ENCODE assay signal across 8 mouse cellular contexts in genomic region chr4:83283973-83284767, GRCm38 (mm10). TPM values are rescaled to one million over a fixed set of nuclear protein-coding genes. Genes with fewer than 3 reads are reported as not detected.
DNase-seq lines count a peak whose midpoint lies in the region; ATAC-seq and TF ChIP-seq lines count a peak whose summit lies in the region.

No protein-coding gene starts in this region.

- DNase-seq in heart, adult 11 months, result no peak
- peak; percentile 80 for DNase-seq in brain, adult 2 months (ENCODE audit: low read depth, low spot score)
- DNase-seq in embryonic facial prominence, embryonic 14.5 days (ENCODE audit: low spot score), result peak; percentile 71
- DNase-seq in midbrain, embryonic 10.5 days (ENCODE audit: low spot score), result peak; percentile 65
- peak; percentile 35 for DNase-seq in stomach, postnatal 0 days (ENCODE audit: low spot score)
- DNase-seq in thymus, adult 18-20 months, result no peak

- peak overlapping the region; percentile 59 for H3K9ac ChIP-seq in heart, embryonic 11.5 days (ENCODE audit: low read depth, low read length)
- peak overlapping the region; percentile 55 for H3K9ac ChIP-seq in embryonic facial prominence, embryonic 14.5 days (ENCODE audit: low read depth, low read length)
- H3K9ac ChIP-seq in intestine, embryonic 15.5 days, result peak overlapping the region; percentile 32; the same call in 1 of the 2 replicates
- peak overlapping the region; percentile 27; the same call in 1 of the 2 replicates for H3K9ac ChIP-seq in stomach, postnatal 0 days (ENCODE audit: low read length)

- H3K4me2 ChIP-seq in heart, embryonic 11.5 days, result peak overlapping the region; percentile 76
- H3K4me2 ChIP-seq in embryonic facial prominence, embryonic 14.5 days (ENCODE audit: low read depth, low read length), result peak overlapping the region; percentile 66
- peak overlapping the region; percentile 83 for H3K4me2 ChIP-seq in intestine, embryonic 15.5 days (replicated peaks)
- H3K4me2 ChIP-seq in stomach, postnatal 0 days (replicated peaks; ENCODE audit: low read depth), result peak overlapping the region; percentile 57

- no peak for TF ChIP-seq EP300 in stomach, postnatal 0 days (optimal IDR thresholded peaks at IDR 0.05)

- H3K36me3 ChIP-seq in heart, embryonic 11.5 days (ENCODE audit: control insufficient read depth, insufficient read depth, low read length), result no peaks in the 10 kb centered on the region
- H3K36me3 ChIP-seq in embryonic facial prominence, embryonic 14.5 days (ENCODE audit: control insufficient read depth, insufficient read depth, low read length), result no peaks in the 10 kb centered on the region
- H3K36me3 ChIP-seq in intestine, embryonic 15.5 days, result no peaks in the 10 kb centered on the region
- no peaks in the 10 kb centered on the region for H3K36me3 ChIP-seq in midbrain, embryonic 10.5 days
- no peaks in the 10 kb centered on the region for H3K36me3 ChIP-seq in stomach, postnatal 0 days (ENCODE audit: control insufficient read depth, insufficient read depth, low read length)

- no peak for ATAC-seq in heart, embryonic 11.5 days (replicated peaks; ENCODE audit: insufficient number of reproducible peaks, low FRiP score, low TSS enrichment)
- ATAC-seq in embryonic facial prominence, embryonic 14.5 days (ENCODE audit: low read depth), result peak; percentile 70
- peak; percentile 55 for ATAC-seq in intestine, embryonic 15.5 days
- ATAC-seq in stomach, postnatal 0 days (ENCODE audit: low FRiP score, low TSS enrichment), result 0 out of 2 replicates have a peak, but pooled peaks have one; percentile 40

- 19% methylated on average over 19 of the region's 19 CpGs for WGBS in heart, embryonic 11.5 days (ENCODE audit: insufficient replicate concordance)
- WGBS in embryonic facial prominence, embryonic 14.5 days, result 8% methylated on average over 19 of the region's 19 CpGs
- 20% methylated on average over 19 of the region's 19 CpGs for WGBS in intestine, embryonic 15.5 days
- WGBS in midbrain, embryonic 10.5 days, result 23% methylated on average over 19 of the region's 19 CpGs
- WGBS in stomach, postnatal 0 days, result 23% methylated on average over 19 of the region's 19 CpGs

- TF ChIP-seq CTCF in stomach, postnatal 0 days (IDR thresholded peaks at IDR 0.05; ENCODE audit: low read depth), result no peak

- H3K9me3 ChIP-seq in heart, embryonic 11.5 days (replicated peaks; ENCODE audit: control insufficient read depth, low read length), result no peaks in the 10 kb centered on the region
- H3K9me3 ChIP-seq in embryonic facial prominence, embryonic 14.5 days (ENCODE audit: control insufficient read depth, low read length), result no peaks in the 10 kb centered on the region
- no peaks in the 10 kb centered on the region for H3K9me3 ChIP-seq in intestine, embryonic 15.5 days
- H3K9me3 ChIP-seq in midbrain, embryonic 10.5 days (replicated peaks), result no peaks in the 10 kb centered on the region
- no peaks in the 10 kb centered on the region for H3K9me3 ChIP-seq in stomach, postnatal 0 days (ENCODE audit: control insufficient read depth, low read length)

- no peak overlapping the region for H3K27ac ChIP-seq in heart, embryonic 11.5 days (ENCODE audit: low read depth, low read length)
- H3K27ac ChIP-seq in embryonic facial prominence, embryonic 14.5 days (replicated peaks; ENCODE audit: low read depth, low read length), result no peak overlapping the region
- no peak overlapping the region for H3K27ac ChIP-seq in intestine, embryonic 15.5 days
- H3K27ac ChIP-seq in midbrain, embryonic 10.5 days (replicated peaks), result peak overlapping the region; percentile 1; the same call in 1 of the 2 replicates
- no peak overlapping the region for H3K27ac ChIP-seq in stomach, postnatal 0 days (replicated peaks)

- peak overlapping the region; percentile 40 for H3K4me3 ChIP-seq in heart, embryonic 11.5 days (ENCODE audit: low read depth, low read length)
- peak overlapping the region; percentile 32 for H3K4me3 ChIP-seq in embryonic facial prominence, embryonic 14.5 days (ENCODE audit: low read depth, low read length)
- peak overlapping the region; percentile 30 for H3K4me3 ChIP-seq in intestine, embryonic 15.5 days (replicated peaks)
- H3K4me3 ChIP-seq in midbrain, embryonic 10.5 days, result peak overlapping the region; percentile 57
- H3K4me3 ChIP-seq in stomach, postnatal 0 days (ENCODE audit: low read depth, low read length), result peak overlapping the region; percentile 33

- H3K4me1 ChIP-seq in heart, embryonic 11.5 days (ENCODE audit: control insufficient read depth, insufficient read depth, low read length), result 0 out of 2 replicates have a peak, but pooled peaks cover 3% of the 10 kb centered on the region
- H3K4me1 ChIP-seq in embryonic facial prominence, embryonic 14.5 days (ENCODE audit: control insufficient read depth, insufficient read depth, low read length), result peaks cover 15% of the 10 kb centered on the region
- H3K4me1 ChIP-seq in intestine, embryonic 15.5 days (replicated peaks), result peaks cover 8% of the 10 kb centered on the region; the same call in 1 of the 2 replicates
- peaks cover 13% of the 10 kb centered on the region for H3K4me1 ChIP-seq in midbrain, embryonic 10.5 days
- H3K4me1 ChIP-seq in stomach, postnatal 0 days (replicated peaks; ENCODE audit: control insufficient read depth, insufficient read depth), result no peaks in the 10 kb centered on the region; the same call in 1 of the 2 replicates

- no peaks in the 10 kb centered on the region for H3K27me3 ChIP-seq in heart, embryonic 11.5 days (ENCODE audit: control insufficient read depth, insufficient read depth, low read length)
- no peaks in the 10 kb centered on the region for H3K27me3 ChIP-seq in embryonic facial prominence, embryonic 14.5 days (replicated peaks; ENCODE audit: control insufficient read depth, insufficient read depth, low read length)
- no peaks in the 10 kb centered on the region for H3K27me3 ChIP-seq in intestine, embryonic 15.5 days (replicated peaks)
- no peaks in the 10 kb centered on the region for H3K27me3 ChIP-seq in midbrain, embryonic 10.5 days (ENCODE audit: low read depth, poor library complexity, severe bottlenecking)
- no peaks in the 10 kb centered on the region for H3K27me3 ChIP-seq in stomach, postnatal 0 days (ENCODE audit: control insufficient read depth, insufficient read depth, low read length)

RNA-seq across cellular contexts. Expression of gene Ttc39b, which starts 39.9 kb away (rescaled TPM):
- polyA plus RNA-seq in heart, embryonic 11.5 days (2014; fragmentation: Nextera tagmentation; extraction: Ambion mirVana), result 2.3 and 2.9 TPM in 2 replicates
- polyA plus RNA-seq in embryonic facial prominence, embryonic 14.5 days (2014; fragmentation: Nextera tagmentation; extraction: Ambion mirVana), result 4.6 and 5.5 TPM in 2 replicates
- polyA plus RNA-seq in intestine, embryonic 15.5 days (2015; fragmentation: Nextera tagmentation; extraction: Ambion mirVana), result 2.0 and 2.1 TPM in 2 replicates
- polyA plus RNA-seq in midbrain, embryonic 10.5 days (2016; fragmentation: Nextera tagmentation; extraction: Ambion mirVana), result 1.8 and 2.6 TPM in 2 replicates
- 14.0 and 15.7 TPM in 2 replicates for polyA plus RNA-seq in stomach, postnatal 0 days (2015; fragmentation: Nextera tagmentation; extraction: Ambion mirVana)

Comparison
In these comparisons a context has a peak if more than half of its experiments do, and no peak if none do; other contexts are left out.
1. DNase-seq: peak in brain, adult 2 months (single experiment), embryonic facial prominence, embryonic 14.5 days (single experiment), midbrain, embryonic 10.5 days (single experiment) and stomach, postnatal 0 days (single experiment); none in heart, adult 11 months (single experiment) and thymus, adult 18-20 months (0 of 2).
2. Peak in every context shown above with its lines, with median percentiles within 50 percentile points of each other: H3K4me2 ChIP-seq, H3K4me3 ChIP-seq and H3K9ac ChIP-seq.